Mouse (Mus musculus): ENCODE data around the gene Gm45140.
A peak's percentile ranks its signal among the peaks of the same experiment; 100 is the strongest.

Gm45140 gene

GRCm38 (mm10) chr6:87845031-87845695, 9.6 kb upstream of the Gm45140 start:
- DNase-seq (ENCODE audit: low spot score), result no peak

DNA sequence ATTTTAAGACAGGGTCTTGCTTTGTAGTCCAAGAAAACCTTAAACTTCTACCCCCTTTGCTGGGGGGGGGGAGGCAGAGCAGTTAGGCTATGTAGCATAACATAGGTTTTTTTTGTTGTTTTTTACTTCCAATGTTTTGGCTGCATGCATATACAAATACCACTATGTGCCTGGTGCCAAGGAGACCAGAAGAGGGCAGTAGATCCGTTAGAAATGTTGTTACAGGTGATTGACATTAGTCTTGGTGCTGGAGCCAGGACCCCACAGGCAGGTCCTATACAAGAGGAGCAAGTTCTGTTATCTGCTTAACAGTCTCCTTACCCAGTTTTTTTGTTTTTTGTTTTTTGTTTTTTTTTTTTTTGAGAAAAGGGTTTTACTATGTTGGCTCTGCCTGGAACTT, 6.7 kb upstream of the Gm45140 start:
- no peak for DNase-seq (ENCODE audit: low spot score)

GRCm38 (mm10) chr6:87841635-87842034, 6.0 kb upstream of the Gm45140 start:
- no peak for DNase-seq (ENCODE audit: low spot score)

GRCm38 (mm10) chr6:87839797-87840341, 4.3 kb upstream of the Gm45140 start:
- no peak for DNase-seq (ENCODE audit: low spot score)

GRCm38 (mm10) chr6:87838551-87839197, 3.1 kb upstream of the Gm45140 start, which contains the start of gene Isy1:
Gene Isy1, minus strand, starts transcription at chr6:87838798.
- DNase-seq (ENCODE audit: low spot score), result peak; percentile 94

GRCm38 (mm10) chr6:87820366-87820765, 15.2 kb downstream of the Gm45140 start:
- DNase-seq (ENCODE audit: low spot score), result no peak

- no peak for DNase-seq (ENCODE audit: low spot score)
Measured at GRCm38 (mm10) chr6:87814486-87814885, 21.1 kb downstream of the Gm45140 start.

DNA sequence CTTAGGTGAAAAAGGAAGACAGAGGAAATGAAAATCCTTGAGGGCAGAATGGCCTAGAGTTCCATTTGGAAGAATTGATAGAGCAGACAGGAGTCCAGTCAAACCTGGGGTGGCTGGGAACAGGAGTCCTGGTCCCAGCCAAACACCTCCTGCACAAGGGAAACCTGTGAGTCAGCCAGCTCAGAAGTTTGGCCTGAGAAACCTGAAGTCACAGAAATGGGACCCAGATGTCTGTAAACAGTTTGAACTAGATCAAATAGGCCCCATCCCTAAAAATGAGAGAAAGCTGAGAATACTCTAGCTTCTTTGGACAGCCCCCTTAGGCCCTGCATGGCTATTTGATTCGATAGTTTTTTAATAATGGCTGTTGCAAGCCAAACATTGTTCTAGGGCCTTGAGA, 22.9 kb downstream of the Gm45140 start:
- no peak for DNase-seq (ENCODE audit: low spot score)

DNA sequence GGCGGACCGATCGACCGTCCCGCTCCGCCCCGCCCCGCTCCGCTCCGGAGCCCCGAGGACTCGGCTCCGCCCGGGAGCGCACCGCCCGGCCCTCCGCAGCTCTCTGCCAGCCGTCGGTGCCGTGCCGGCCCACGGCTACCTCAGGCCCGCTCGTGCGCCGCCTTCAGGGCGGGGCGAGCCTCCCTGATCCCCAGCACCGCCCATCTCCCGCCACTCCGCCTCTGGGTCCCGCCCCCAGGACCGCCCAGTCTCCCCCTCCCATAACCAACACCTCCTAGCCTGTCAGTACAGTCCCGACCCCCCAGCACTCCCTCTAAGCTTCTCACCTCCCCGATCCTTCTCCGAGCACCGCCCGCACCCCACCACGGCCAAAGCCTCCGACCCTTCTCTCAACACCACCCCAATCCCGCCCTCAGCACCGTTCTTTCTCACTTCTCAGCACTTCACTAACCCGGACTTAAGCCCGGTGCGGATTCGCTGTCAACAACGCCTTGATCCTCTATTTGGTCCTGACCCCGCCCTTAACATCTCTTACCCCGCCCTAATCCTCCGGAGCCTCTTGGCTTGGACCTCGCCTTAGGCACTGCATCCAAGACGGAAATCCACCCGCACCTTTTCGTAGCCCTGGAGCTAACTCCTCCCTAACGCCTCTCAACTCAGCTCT, 23.8 kb downstream of the Gm45140 start, which contains the start of gene Rab43:
Gene Rab43 (minus strand): TSS at position 490 of the 664 bp plus-strand sequence.
- peak; percentile 95 for DNase-seq (ENCODE audit: low spot score)

GRCm38 (mm10) chr6:87810713-87811669, 24.6 kb downstream of the Gm45140 start:
- peak; percentile 62 for DNase-seq (ENCODE audit: low spot score)

DNA sequence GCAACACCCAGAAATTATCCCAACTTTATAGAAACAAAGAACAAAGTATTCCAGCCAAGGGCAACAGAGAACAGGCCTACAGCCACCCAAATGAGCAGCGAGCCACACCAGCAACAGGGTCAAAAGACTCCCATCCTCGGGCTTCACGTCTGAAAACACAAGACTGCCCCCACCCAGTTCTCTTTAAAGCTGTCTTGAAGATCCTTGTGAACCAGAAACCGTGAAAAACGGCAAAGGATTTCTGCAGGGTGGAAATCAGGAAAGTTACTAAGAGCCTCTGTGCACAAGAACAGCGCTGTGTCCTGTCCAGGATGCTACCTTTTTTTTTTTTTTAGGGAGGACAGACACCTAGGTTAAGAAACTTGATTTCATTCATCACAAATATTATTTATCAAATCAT, 25.3 kb downstream of the Gm45140 start:
- DNase-seq (ENCODE audit: low spot score), result no peak

DNA sequence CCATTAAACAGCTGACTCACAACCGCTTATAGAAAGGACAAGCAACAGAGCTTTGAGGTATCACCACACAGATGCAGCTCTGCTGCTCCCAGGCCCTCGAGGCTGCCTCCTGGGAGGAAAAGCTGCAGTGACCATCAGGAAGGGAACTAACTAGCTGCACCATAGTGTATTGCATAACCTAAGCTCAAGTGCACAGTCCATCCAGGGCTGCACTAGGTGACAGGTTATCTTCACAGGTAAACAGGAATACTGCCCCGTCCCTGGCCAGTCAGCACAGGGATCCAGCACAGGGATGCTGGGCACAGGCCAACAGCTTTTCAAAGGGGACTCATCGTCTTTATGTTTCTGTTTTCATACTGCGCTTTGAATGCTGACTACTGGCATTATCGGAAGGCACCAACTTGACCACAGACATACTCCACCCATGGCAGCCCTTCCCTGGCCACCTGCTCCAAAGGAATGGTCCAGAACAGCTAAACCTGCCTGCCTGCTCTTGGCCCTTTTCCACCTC, 25.9 kb downstream of the Gm45140 start:
- no peak for DNase-seq (ENCODE audit: low spot score)

DNA sequence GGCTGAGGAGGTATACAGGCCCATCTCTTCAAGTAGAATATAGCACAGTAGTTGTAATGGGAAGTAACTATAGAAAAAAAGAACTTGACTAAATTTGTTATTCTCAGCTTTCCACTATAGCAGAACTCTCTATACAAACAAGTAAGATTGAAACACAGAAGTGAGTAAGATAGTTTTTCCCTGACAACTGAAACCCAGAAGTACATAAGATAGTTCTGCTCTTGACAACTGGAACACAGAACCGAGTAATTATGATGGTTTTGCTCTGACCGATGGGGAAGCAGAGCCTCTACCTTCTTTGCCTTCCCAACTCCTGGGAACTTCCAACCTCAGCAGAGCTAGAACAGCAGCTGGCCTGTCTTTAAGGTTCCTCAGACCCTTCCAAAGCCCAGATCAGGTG, 26.5 kb downstream of the Gm45140 start:
- no peak for DNase-seq (ENCODE audit: low spot score)

GRCm38 (mm10) chr6:87808521-87808920, 27.1 kb downstream of the Gm45140 start:
- no peak for DNase-seq (ENCODE audit: low spot score)

DNA sequence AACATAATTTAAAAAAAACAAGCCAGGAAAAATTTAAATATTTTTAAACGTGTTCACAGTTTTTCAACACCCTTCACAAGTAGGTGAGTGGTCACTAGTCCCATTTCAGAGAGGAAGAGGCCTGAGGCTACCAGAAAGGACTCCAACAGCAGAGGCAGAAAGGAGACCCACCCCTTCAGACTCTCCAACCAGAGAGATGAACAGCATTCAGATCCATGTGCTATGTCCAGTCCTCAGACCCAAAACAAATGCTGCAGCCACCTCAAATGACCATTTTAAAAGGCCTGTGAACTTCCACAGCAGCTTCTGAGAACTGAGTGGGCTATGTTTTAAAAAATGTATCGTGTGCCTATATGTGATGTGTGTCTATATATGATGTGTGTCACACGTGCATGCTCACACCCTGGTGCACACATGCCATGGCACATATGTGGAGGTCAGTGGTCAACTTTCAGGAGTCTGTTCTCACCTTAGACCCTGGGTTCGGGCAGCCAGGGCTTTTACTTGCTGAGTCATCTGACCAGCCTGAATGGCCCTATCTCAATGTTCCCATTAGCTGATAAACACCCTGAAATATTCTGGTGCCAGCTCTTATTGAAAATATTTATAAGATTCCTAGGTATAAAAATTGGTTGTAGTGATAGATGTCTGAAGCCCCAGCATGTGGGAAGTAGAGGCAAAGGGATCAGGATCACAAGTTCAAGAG, 27.7 kb downstream of the Gm45140 start:
- DNase-seq (ENCODE audit: low spot score), result no peak

DNA sequence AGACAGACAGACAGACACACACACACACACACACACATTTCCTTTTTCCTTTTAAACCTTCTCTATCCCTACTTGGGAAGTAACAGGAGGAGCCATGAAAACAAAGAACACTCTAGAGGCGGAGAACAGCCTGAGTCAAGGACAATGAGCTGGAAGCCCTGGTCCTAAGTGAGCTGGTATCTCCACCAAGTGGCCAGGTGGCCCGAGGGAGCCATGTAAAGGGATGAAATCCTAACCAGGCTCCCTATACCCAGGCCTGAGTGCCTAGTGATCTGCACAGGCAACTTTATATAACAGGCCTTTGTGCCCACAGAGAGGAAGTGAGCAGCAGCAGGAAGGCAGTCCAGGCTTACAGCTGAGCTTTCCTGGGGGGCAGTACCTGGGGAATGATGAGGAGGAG, 28.7 kb downstream of the Gm45140 start:
- no peak for DNase-seq (ENCODE audit: low spot score)

- no peak for DNase-seq (ENCODE audit: low spot score)
Measured at GRCm38 (mm10) chr6:87806028-87806427, 29.6 kb downstream of the Gm45140 start.

GRCm38 (mm10) chr6:87805448-87805847, 30.1 kb downstream of the Gm45140 start:
- DNase-seq (ENCODE audit: low spot score), result no peak

- DNase-seq (ENCODE audit: low spot score), result no peak
Measured at GRCm38 (mm10) chr6:87804886-87805285, 30.7 kb downstream of the Gm45140 start.

- DNase-seq (ENCODE audit: low spot score), result no peak
Measured at GRCm38 (mm10) chr6:87804036-87804435, 31.6 kb downstream of the Gm45140 start.

- no peak for DNase-seq (ENCODE audit: low spot score)
Measured at GRCm38 (mm10) chr6:87802462-87802861, 33.1 kb downstream of the Gm45140 start.
